Mouse (Mus musculus) liver, embryonic 16.5 days (tissue): ENCODE measurements around the gene Max. TPM values are rescaled to one million over a fixed set of nuclear protein-coding genes. Genes with fewer than 3 reads are reported as not detected.

Experiments used
- ATAC-seq: fragments of 200-750 bp; cut with Nextera tagmentation; 2 replicates; pipeline ENCODE4 v1.8.0; 2017; ENCODE audit warnings: low read depth, mild to moderate bottlenecking, moderate number of reproducible peaks, moderate library complexity
- H3K27ac ChIP-seq: fragments of 300-500 bp; sonication (generic); 2 replicates; pipeline ENCODE4 v1.5.1; 2014; ENCODE audit warnings: mild to moderate bottlenecking, low read length
- H3K27me3 ChIP-seq: fragments of 300-500 bp; sonication (generic); 2 replicates; pipeline ENCODE4 v1.6.1; 2014; ENCODE audit warnings: low read depth, low read length, mixed read lengths; ENCODE audit not compliant: control insufficient read depth, insufficient read depth
- H3K36me3 ChIP-seq: fragments of 300-500 bp; sonication (generic); 2 replicates; pipeline ENCODE4 v1.6.1; 2014; ENCODE audit warnings: mild to moderate bottlenecking; ENCODE audit not compliant: control insufficient read depth, insufficient read depth
- H3K4me1 ChIP-seq: fragments of 300-500 bp; sonication (generic); 2 replicates; pipeline ENCODE4 v1.6.1; 2014; ENCODE audit warnings: low read depth, low read length, mixed read lengths; ENCODE audit not compliant: control insufficient read depth
- H3K4me2 ChIP-seq: fragments of 300-500 bp; sonication (generic); 2 replicates; pipeline ENCODE4 v1.6.1; 2014; ENCODE audit warnings: low read depth, low read length, mixed read lengths
- H3K4me3 ChIP-seq: fragments of 300-500 bp; sonication (generic); 2 replicates; pipeline ENCODE4 v1.5.1; 2014; ENCODE audit warnings: low read depth, mild to moderate bottlenecking, low read length
- H3K9ac ChIP-seq: fragments of 300-500 bp; sonication (generic); 2 replicates; pipeline ENCODE4 v1.6.1; 2014; ENCODE audit warnings: low read depth, low read length
- H3K9me3 ChIP-seq: fragments of 300-500 bp; sonication (generic); replicated peaks from 2 replicates; pipeline ENCODE4 v1.6.1; 2016; ENCODE audit warnings: low read length; ENCODE audit not compliant: control insufficient read depth
- WGBS: fragments of 180-500 bp; shearing (Covaris S2); extraction: QIAGEN DNeasy Blood & Tissue Kit; methylation state at CpG from one replicate; pipeline ENCODE4 v1.1.7; 2014; ENCODE audit not compliant: insufficient replicate concordance; 5-methylcytosine and 5-hydroxymethylcytosine counted together
- polyA plus RNA-seq: library from polyadenylated mRNA; unstranded; fragments of >200 nt; fragmentation: Nextera tagmentation; extraction: Ambion mirVana; gene quantifications from 2 replicates; pipeline ENCODE4 v1.2.1, GENCODE M21; 2015

The Max gene
- polyA plus RNA-seq, 1 experiment from 2014 or later, result 7.6 TPM

GRCm38 (mm10) chr12:76994766-76995165 lies 32.8 kb upstream of the Max start:
- WGBS, result 75% methylated on average over 5 of the region's 5 CpGs

GRCm38 (mm10) chr12:76992891-76993529 lies 31.0 kb upstream of the Max start:
- no peak overlapping the region for H3K4me3 ChIP-seq
- no peak overlapping the region for H3K27ac ChIP-seq
- no peaks in the 10 kb centered on the region for H3K36me3 ChIP-seq
- no peaks in the 10 kb centered on the region for H3K27me3 ChIP-seq
- no peak for ATAC-seq
- WGBS, result 76% methylated on average over 16 of the region's 16 CpGs
- H3K4me2 ChIP-seq, result no peak overlapping the region
- H3K9ac ChIP-seq, result no peak overlapping the region
- no peaks in the 10 kb centered on the region for H3K9me3 ChIP-seq
- no peaks in the 10 kb centered on the region for H3K4me1 ChIP-seq

More at GRCm38 (mm10) chr12:76994766-76995165, 32.8 kb upstream of the Max start:
- Histone ChIP-seq H3K27me3 (no peaks in the 10 kb centered on the region), H3K9me3 (no peaks in the 10 kb centered on the region), H3K9ac (no peak overlapping the region), H3K4me2 (no peak overlapping the region), H3K27ac (no peak overlapping the region), H3K36me3 (no peaks in the 10 kb centered on the region), H3K4me3 (no peak overlapping the region), H3K4me1 (no peaks in the 10 kb centered on the region)
- no peak for ATAC-seq

- no peaks in the 10 kb centered on the region for H3K4me1 ChIP-seq
- 67% methylated on average over 16 of the region's 16 CpGs for WGBS
- no peaks in the 10 kb centered on the region for H3K36me3 ChIP-seq
- H3K9me3 ChIP-seq, result no peaks in the 10 kb centered on the region
- H3K27ac ChIP-seq, result no peak overlapping the region
- no peaks in the 10 kb centered on the region for H3K27me3 ChIP-seq
- H3K9ac ChIP-seq, result no peak overlapping the region
- H3K4me2 ChIP-seq, result no peak overlapping the region
- ATAC-seq, result no peak
- H3K4me3 ChIP-seq, result no peak overlapping the region
Measured at GRCm38 (mm10) chr12:76982818-76983471, 20.9 kb upstream of the Max start.

- Histone ChIP-seq H3K4me1 (no peaks in the 10 kb centered on the region), H3K36me3 (no peaks in the 10 kb centered on the region), H3K27ac (no peak overlapping the region), H3K9me3 (no peaks in the 10 kb centered on the region), H3K27me3 (no peaks in the 10 kb centered on the region), H3K9ac (no peak overlapping the region), H3K4me2 (no peak overlapping the region), H3K4me3 (no peak overlapping the region)
- ATAC-seq, result no peak
- WGBS, result 78% methylated on average over 3 of the region's 3 CpGs
Measured at GRCm38 (mm10) chr12:76979530-76979929, 17.5 kb upstream of the Max start.

- no peak for ATAC-seq
Measured at GRCm38 (mm10) chr12:76972669-76973068, 10.7 kb upstream of the Max start.

GRCm38 (mm10) chr12:76972241-76972640 lies 10.2 kb upstream of the Max start:
- H3K27ac ChIP-seq, result no peak overlapping the region
- H3K4me3 ChIP-seq, result no peak overlapping the region
- H3K4me1 ChIP-seq, result no peaks in the 10 kb centered on the region
- ATAC-seq, result no peak
- H3K36me3 ChIP-seq, result no peaks in the 10 kb centered on the region
- H3K9me3 ChIP-seq, result no peaks in the 10 kb centered on the region
- no peak overlapping the region for H3K9ac ChIP-seq
- H3K27me3 ChIP-seq, result no peaks in the 10 kb centered on the region
- WGBS, result 81% methylated on average over 11 of the region's 11 CpGs
- H3K4me2 ChIP-seq, result no peak overlapping the region

More at GRCm38 (mm10) chr12:76972669-76973068, 10.7 kb upstream of the Max start:
- Histone ChIP-seq H3K4me3 (no peak overlapping the region), H3K4me1 (no peaks in the 10 kb centered on the region), H3K4me2 (no peak overlapping the region), H3K9me3 (no peaks in the 10 kb centered on the region), H3K27me3 (no peaks in the 10 kb centered on the region), H3K36me3 (no peaks in the 10 kb centered on the region), H3K9ac (no peak overlapping the region), H3K27ac (no peak overlapping the region)
- WGBS, result 65% methylated on average over 10 of the region's 10 CpGs

GRCm38 (mm10) chr12:76971642-76972221 lies 9.7 kb upstream of the Max start:
- WGBS, result 73% methylated on average over 7 of the region's 7 CpGs
- ATAC-seq, result no peak
- H3K4me3 ChIP-seq, result no peak overlapping the region
- no peaks in the 10 kb centered on the region for H3K9me3 ChIP-seq
- H3K27me3 ChIP-seq, result no peaks in the 10 kb centered on the region
- H3K4me1 ChIP-seq, result no peaks in the 10 kb centered on the region
- H3K36me3 ChIP-seq, result no peaks in the 10 kb centered on the region
- no peak overlapping the region for H3K9ac ChIP-seq
- H3K27ac ChIP-seq, result no peak overlapping the region
- H3K4me2 ChIP-seq, result no peak overlapping the region

GRCm38 (mm10) chr12:76965876-76966275 lies 3.9 kb upstream of the Max start:
- Histone ChIP-seq H3K4me1 (peaks cover 4% of the 10 kb centered on the region), H3K27ac (no peak overlapping the region), H3K9ac (no peak overlapping the region), H3K4me3 (no peak overlapping the region), H3K4me2 (no peak overlapping the region), H3K36me3 (no peaks in the 10 kb centered on the region), H3K27me3 (no peaks in the 10 kb centered on the region), H3K9me3 (no peaks in the 10 kb centered on the region)
- no peak for ATAC-seq
- WGBS, result 36% methylated on average over 4 of the region's 4 CpGs

- no peaks in the 10 kb centered on the region for H3K27me3 ChIP-seq
- peaks cover 11% of the 10 kb centered on the region for H3K4me1 ChIP-seq
- no peaks in the 10 kb centered on the region for H3K36me3 ChIP-seq
- no peak for ATAC-seq
- no peak overlapping the region for H3K9ac ChIP-seq
- no peak overlapping the region for H3K4me2 ChIP-seq
- H3K27ac ChIP-seq, result no peak overlapping the region
- WGBS, result 58% methylated on average over 5 of the region's 5 CpGs
- no peaks in the 10 kb centered on the region for H3K9me3 ChIP-seq
- no peak overlapping the region for H3K4me3 ChIP-seq
Measured at GRCm38 (mm10) chr12:76965089-76965488, 3.1 kb upstream of the Max start.
